Mouse (Mus musculus) embryonic facial prominence, embryonic 11.5 days (tissue): ENCODE data around the gene Tuba1b. TPM values are rescaled to one million over a fixed set of nuclear protein-coding genes. Genes with fewer than 3 reads are reported as not detected.
"Not testable (repeated sequence)": the region's sequence is repeated elsewhere in the genome, so short reads cannot be mapped to it uniquely, and the experiment has no call there.

Experiments
- ATAC-seq: fragments of 200-750 bp; cut with Nextera tagmentation; replicated peaks from 2 replicates; pipeline ENCODE4 v1.8.0; 2017; ENCODE audit warnings: low read depth; ENCODE audit not compliant: insufficient number of reproducible peaks, low FRiP score, low TSS enrichment
- DNase-seq: peaks from one replicate; pipeline ENCODE4 v3.0.0-alpha.2; 2015; ENCODE audit warnings: low spot score
- H3K27ac ChIP-seq: fragments of 300-500 bp; sonication (generic); replicated peaks from 2 replicates; pipeline ENCODE4 v1.5.1; 2014; ENCODE audit warnings: mild to moderate bottlenecking, low read depth, low read length, control low read depth
- H3K27me3 ChIP-seq: fragments of 300-500 bp; sonication (generic); 2 replicates; pipeline ENCODE4 v1.6.1; 2014; ENCODE audit warnings: mild to moderate bottlenecking, low read length, moderate library complexity, mixed read lengths; ENCODE audit not compliant: control insufficient read depth, insufficient read depth
- H3K36me3 ChIP-seq: fragments of 300-500 bp; sonication (generic); replicated peaks from 2 replicates; pipeline ENCODE4 v1.6.1; 2014; ENCODE audit warnings: low read depth, mild to moderate bottlenecking, low read length, moderate library complexity, mixed read lengths; ENCODE audit not compliant: control insufficient read depth, insufficient read depth
- H3K4me1 ChIP-seq: fragments of 300-500 bp; sonication (generic); 2 replicates; pipeline ENCODE4 v1.6.1; 2014; ENCODE audit warnings: low read length, mixed read lengths; ENCODE audit not compliant: control insufficient read depth, insufficient read depth
- H3K4me2 ChIP-seq: fragments of 300-500 bp; sonication (generic); 2 replicates; pipeline ENCODE4 v1.6.1; 2014; ENCODE audit warnings: low read depth, mild to moderate bottlenecking, control low read depth, low read length, moderate library complexity
- H3K4me3 ChIP-seq: fragments of 300-500 bp; sonication (generic); 2 replicates; pipeline ENCODE4 v1.5.1; 2014; ENCODE audit warnings: low read depth, low read length, control low read depth
- H3K9ac ChIP-seq: fragments of 300-500 bp; sonication (generic); replicated peaks from 2 replicates; pipeline ENCODE4 v1.6.1; 2014; ENCODE audit warnings: mild to moderate bottlenecking, control low read depth, low read length
- H3K9me3 ChIP-seq: fragments of 300-500 bp; sonication (generic); replicated peaks from 2 replicates; pipeline ENCODE4 v1.6.1; 2016; ENCODE audit warnings: mild to moderate bottlenecking, low read length, inconsistent platforms, mixed read lengths; ENCODE audit not compliant: control insufficient read depth
- WGBS: fragments of 180-500 bp; shearing (Covaris S2); extraction: QIAGEN DNeasy Blood & Tissue Kit; methylation state at CpG from one replicate; pipeline ENCODE4 v1.1.7; 2014; 5-methylcytosine and 5-hydroxymethylcytosine counted together
- polyA plus RNA-seq: library from polyadenylated mRNA; unstranded; fragments of >200 nt; fragmentation: Nextera tagmentation; extraction: Ambion mirVana; gene quantifications from 2 replicates; pipeline ENCODE4 v1.2.1, GENCODE M21; 2014

Gene Tuba1b
- polyA plus RNA-seq, 1 experiment from 2014 or later = 2,291 TPM

GRCm38 (mm10) chr15:98951122-98952062, 17.0 kb upstream of the Tuba1b start:
- not testable (repeated sequence) for H3K27ac ChIP-seq, H3K27me3 ChIP-seq, H3K4me1 ChIP-seq, ATAC-seq, H3K9me3 ChIP-seq, DNase-seq, H3K36me3 ChIP-seq
- peak overlapping the region; percentile 50 for H3K4me2 ChIP-seq
- WGBS = 94% methylated on average over 11 of the region's 15 CpGs
- peak overlapping the region; percentile 93 for H3K4me3 ChIP-seq
- H3K9ac ChIP-seq = peak overlapping the region; percentile 99

- H3K4me2 ChIP-seq = no peak overlapping the region
- H3K36me3 ChIP-seq = no peaks in the 10 kb centered on the region; the same call in 1 of the 2 replicates
- H3K9ac ChIP-seq = no peak overlapping the region
- no peak for ATAC-seq
- H3K4me1 ChIP-seq = no peaks in the 10 kb centered on the region
- DNase-seq = no peak
- no peaks in the 10 kb centered on the region for H3K9me3 ChIP-seq
- no peak overlapping the region for H3K27ac ChIP-seq
- no peaks in the 10 kb centered on the region for H3K27me3 ChIP-seq
- WGBS = 74% methylated on average over 3 of the region's 3 CpGs
- no peak overlapping the region for H3K4me3 ChIP-seq
Observed at GRCm38 (mm10) chr15:98949607-98949892, 15.2 kb upstream of the Tuba1b start.

DNA sequence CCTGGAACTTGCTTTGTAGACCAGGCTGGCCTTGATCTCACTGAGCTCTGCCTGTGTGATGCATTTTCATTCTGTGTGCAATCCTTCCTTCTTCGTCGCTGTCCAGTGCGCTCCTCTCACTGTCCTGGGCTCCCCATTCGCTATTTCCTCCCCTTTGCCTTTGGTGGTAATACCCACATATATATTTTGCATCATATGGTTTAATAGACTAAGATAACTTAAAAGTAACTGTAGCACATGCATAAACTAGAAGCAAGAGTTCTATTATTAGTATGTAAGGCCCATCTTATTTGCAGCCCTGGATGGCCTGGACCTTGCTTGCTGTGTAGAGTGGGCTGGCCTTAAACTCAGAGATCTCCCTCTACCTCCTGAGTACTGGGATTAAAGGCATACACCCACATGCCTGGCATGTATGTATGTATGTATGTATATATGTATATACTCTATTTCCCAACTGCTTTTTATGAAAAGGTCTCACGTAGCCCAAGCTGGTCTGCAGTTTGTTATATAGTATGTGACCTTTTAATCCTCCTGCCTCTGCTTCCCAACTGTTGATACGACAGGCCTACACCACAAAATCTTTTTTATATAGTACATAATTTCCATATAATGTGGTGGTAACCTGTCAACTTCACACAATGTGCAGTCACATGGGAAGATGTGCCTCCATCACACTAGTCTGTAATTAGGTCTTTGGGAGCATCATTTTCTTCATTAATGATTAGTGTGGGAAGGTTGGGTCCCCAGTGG, 14.7 kb upstream of the Tuba1b start:
- DNase-seq (no peak), ATAC-seq (no peak)
- Histone ChIP-seq H3K9me3 (no peaks in the 10 kb centered on the region), H3K36me3 (no peaks in the 10 kb centered on the region; the same call in 1 of the 2 replicates), H3K4me3 (no peak overlapping the region), H3K9ac (no peak overlapping the region), H3K4me1 (no peaks in the 10 kb centered on the region), H3K4me2 (no peak overlapping the region), H3K27me3 (no peaks in the 10 kb centered on the region), H3K27ac (no peak overlapping the region)
- 76% methylated on average over 6 of the region's 6 CpGs for WGBS

DNA sequence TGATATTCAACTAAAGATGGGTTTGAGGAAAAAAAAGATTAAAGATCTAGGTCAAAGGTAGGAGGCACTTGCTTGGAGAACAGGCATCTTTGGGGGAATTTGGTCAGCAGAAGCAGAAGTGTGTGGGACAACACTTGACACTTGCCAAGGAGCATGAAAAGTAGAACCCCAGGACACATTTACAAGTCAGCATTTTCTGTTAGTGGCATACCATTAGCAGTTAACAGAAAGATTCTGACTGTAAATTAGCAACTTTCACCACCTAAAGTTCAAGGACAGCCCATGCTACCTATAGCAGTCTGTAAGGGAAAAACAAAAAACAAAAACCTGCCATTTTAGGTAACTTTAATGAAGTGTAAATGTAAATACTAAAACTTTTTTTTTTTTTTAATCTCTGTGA, 14.0 kb upstream of the Tuba1b start:
- ATAC-seq (no peak), DNase-seq (no peak)
- Histone ChIP-seq H3K4me2 (no peak overlapping the region), H3K27me3 (no peaks in the 10 kb centered on the region), H3K9me3 (no peaks in the 10 kb centered on the region), H3K4me1 (no peaks in the 10 kb centered on the region), H3K9ac (no peak overlapping the region), H3K4me3 (no peak overlapping the region), H3K27ac (no peak overlapping the region), H3K36me3 (no peaks in the 10 kb centered on the region; the same call in 1 of the 2 replicates)

GRCm38 (mm10) chr15:98947884-98948283, 13.5 kb upstream of the Tuba1b start:
- Histone ChIP-seq H3K9ac (no peak overlapping the region), H3K9me3 (no peaks in the 10 kb centered on the region), H3K4me1 (no peaks in the 10 kb centered on the region), H3K36me3 (no peaks in the 10 kb centered on the region; the same call in 1 of the 2 replicates), H3K27me3 (no peaks in the 10 kb centered on the region), H3K4me3 (no peak overlapping the region), H3K27ac (no peak overlapping the region), H3K4me2 (no peak overlapping the region)
- ATAC-seq (no peak), DNase-seq (no peak)
- WGBS = 54% methylated on average over 3 of the region's 3 CpGs

DNA sequence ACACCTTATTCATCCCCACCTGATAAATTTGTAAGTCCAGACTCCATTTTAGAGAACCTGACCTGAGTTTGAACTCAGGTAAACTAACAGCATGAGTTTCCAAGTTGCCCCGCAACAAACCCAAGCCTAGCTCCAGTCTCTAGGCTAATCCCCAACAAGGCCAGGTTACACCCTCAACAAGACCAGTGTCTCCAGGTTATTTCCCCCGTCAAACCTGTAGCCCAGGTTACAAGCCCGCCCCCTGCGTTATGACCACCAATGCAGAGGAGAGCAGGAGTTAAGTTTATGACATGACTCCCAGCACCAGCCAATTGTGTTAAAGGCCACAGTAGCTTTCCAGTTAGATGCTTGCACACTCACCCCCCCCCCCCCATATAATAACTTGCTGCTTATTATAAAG, 8.8 kb upstream of the Tuba1b start:
- 62% methylated on average over 4 of the region's 4 CpGs for WGBS
- H3K4me1 ChIP-seq = no peaks in the 10 kb centered on the region
- H3K36me3 ChIP-seq = no peaks in the 10 kb centered on the region
- no peak for ATAC-seq
- H3K27ac ChIP-seq = no peak overlapping the region
- H3K4me2 ChIP-seq = no peak overlapping the region
- H3K9me3 ChIP-seq = no peaks in the 10 kb centered on the region
- no peak overlapping the region for H3K4me3 ChIP-seq
- no peak for DNase-seq
- H3K27me3 ChIP-seq = no peaks in the 10 kb centered on the region
- no peak overlapping the region for H3K9ac ChIP-seq

DNA sequence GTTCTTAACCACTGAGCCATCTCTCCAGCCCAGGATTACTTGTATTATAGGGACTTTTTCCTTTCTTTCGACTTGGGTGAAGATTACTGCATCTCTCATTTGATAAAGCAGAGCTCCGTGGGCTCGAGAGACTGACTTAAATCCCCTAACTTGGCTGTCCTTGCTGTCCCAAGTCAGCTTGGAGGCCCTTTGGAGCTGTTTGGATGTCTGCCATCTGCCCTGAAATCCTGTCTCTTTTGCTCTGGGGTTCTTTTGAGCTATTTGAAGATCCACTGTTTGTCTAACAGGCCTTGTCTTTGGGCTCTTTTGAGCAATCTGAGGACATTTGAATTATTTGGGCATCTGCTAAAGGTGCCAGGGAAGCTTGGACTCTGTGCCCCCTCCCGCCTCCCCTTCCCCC, 7.7 kb upstream of the Tuba1b start:
- DNase-seq (no peak), ATAC-seq (no peak)
- Histone ChIP-seq H3K27me3 (no peaks in the 10 kb centered on the region), H3K4me2 (no peak overlapping the region), H3K36me3 (no peaks in the 10 kb centered on the region), H3K4me3 (no peak overlapping the region), H3K9me3 (no peaks in the 10 kb centered on the region), H3K27ac (no peak overlapping the region), H3K9ac (no peak overlapping the region), H3K4me1 (no peaks in the 10 kb centered on the region)
- 84% methylated on average over 4 of the region's 4 CpGs for WGBS

GRCm38 (mm10) chr15:98941539-98941938, 7.2 kb upstream of the Tuba1b start:
- H3K27me3 ChIP-seq = no peaks in the 10 kb centered on the region
- DNase-seq = no peak
- no peak for ATAC-seq
- H3K4me2 ChIP-seq = no peak overlapping the region
- H3K4me1 ChIP-seq = no peaks in the 10 kb centered on the region
- H3K9me3 ChIP-seq = no peaks in the 10 kb centered on the region
- no peak overlapping the region for H3K9ac ChIP-seq
- H3K36me3 ChIP-seq = no peaks in the 10 kb centered on the region
- 72% methylated on average over 2 of the region's 2 CpGs for WGBS
- no peak overlapping the region for H3K4me3 ChIP-seq
- no peak overlapping the region for H3K27ac ChIP-seq
